Mouse (Mus musculus) T-helper 1 cell (primary cell): Measurements from ENCODE around the gene Col6a3.

Experiments
- in situ Hi-C: fragments of 300-600 bp; cut with MboI, MseI; formaldehyde crosslinking; loops from one replicate; pipeline ENCODE4 v1.15.1; 2025; ENCODE audit warnings: high pct_unique_total_duplicates

Gene Col6a3

DNA sequence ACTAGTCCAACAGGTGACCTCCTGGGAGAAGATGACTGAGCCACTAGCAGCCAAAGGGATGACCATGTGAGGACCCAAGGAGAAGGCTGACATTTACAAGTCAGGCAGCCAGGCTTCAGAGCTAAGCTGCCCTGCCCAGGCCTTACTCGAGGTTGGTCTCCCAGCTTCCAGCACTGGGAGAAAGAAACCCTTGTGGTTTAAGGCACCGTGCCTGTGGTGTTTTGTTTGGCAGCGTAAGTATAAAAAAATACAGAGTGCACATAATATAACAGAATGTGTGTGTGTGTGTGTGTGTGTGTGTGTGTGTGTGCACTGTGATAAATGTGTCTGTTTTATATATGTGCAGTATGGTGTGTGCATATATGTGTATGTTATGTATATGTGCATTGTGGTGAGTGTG is 43.3 kb downstream of the Col6a3 start:
- in situ Hi-C loops = no loop called here

DNA sequence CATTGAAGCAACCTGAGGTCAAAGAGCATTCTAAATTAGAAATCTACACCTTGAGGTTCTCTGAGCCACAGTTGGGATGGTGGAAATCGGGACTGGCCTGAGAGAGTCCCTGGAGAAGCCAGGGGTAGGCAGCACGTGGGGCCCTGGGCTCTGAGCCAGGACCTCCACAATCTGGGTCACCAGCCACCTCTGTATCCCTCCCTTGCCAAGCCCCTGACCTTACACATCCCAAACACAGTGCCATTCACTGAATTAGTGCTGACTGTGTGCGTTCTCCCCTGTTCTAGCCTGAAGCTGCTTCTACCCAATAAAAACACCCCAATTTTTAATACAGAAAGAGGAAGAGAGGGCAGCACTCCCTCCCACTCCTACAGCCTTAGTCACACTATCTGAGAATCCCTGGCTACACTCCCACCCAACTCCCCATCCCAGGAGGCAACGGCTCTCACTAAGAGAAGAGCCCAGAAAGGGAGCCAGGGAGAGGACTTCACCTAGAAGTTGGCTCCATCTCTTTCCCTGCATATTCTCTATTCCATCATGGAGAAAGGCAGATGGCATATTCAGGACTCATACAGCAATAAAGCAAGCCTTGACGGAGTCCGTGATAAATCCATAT is 46.4 kb downstream of the Col6a3 start:
- in situ Hi-C loops = no loop called here

DNA sequence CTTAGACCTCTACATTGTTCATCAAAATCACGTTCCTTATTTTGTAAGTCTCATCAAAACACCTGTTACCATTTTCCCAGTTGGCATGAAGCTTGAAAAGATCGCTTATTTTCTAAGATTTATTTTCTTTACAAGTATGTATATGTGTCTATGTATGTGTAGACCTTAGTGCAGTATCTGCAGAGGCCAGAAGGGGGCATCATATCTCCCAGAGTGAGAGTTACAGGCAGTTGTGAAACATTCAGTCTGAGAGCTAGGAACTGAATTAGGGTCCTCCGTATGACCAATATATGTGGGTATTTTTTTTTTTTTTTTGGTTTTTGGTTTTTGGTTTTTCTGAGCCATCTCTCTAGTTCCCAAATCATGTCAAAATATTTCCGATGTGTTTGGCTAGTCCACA is 50.4 kb downstream of the Col6a3 start:
- in situ Hi-C loops = no loop called here

DNA sequence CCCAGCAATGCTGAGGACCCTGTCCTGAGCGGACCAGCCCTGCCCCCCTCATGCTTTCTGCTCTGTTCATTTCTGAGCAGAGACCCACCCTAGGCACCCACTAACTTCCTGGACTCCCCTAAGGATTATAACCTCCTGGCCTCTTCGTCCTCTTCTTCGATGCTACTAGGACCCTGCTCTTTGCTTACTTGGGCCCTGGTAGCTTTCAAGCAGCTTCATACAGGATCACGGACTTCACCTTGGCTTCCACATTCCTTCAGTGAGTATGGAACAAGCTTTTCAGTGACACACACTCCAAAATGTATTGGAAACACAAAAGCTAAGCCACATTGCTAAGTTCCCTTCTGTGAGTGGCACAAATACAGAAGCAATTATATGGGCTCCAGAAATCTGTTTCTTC is 52.8 kb downstream of the Col6a3 start:
- in situ Hi-C loops = no loop called here

DNA sequence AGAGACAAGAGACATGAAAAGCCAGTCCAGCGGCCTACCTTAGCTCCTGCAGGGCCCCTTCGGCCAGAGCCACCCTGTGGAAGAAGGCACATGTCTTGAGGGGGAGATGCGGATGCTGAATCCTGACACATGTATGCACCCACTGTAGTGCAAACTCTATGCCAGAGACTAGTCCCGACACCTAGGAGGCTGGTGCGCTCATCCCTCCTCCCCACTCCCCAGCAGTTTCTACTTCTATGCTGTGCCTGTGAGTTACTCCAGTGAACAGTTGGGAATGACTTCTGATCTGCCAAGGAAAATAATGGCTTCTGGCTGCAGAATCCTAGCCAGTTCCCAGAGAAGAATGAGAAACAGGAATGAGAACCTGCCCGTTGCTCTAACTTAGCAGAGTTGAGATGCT is 54.3 kb downstream of the Col6a3 start:
- in situ Hi-C loops = no loop called here

DNA sequence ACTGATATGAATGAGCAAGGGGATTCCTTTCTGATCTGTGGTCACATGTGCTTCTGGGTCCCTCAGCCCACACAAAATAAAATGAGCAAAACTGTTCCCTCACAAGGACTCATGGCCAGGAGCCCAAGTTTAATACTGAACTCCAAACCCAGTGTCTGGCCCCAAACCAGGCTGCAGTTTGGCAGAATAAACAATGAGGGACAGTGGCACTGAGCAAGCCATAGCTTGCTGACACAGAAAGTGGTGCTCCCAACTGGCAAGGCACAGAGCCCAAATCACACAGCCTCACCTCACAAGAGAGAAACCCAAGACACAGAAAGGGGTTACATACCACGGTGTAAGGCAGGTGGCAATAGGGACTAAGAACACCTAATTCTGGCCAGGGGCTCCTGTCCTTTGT is 63.3 kb downstream of the Col6a3 start:
- in situ Hi-C loops = no loop called here

DNA sequence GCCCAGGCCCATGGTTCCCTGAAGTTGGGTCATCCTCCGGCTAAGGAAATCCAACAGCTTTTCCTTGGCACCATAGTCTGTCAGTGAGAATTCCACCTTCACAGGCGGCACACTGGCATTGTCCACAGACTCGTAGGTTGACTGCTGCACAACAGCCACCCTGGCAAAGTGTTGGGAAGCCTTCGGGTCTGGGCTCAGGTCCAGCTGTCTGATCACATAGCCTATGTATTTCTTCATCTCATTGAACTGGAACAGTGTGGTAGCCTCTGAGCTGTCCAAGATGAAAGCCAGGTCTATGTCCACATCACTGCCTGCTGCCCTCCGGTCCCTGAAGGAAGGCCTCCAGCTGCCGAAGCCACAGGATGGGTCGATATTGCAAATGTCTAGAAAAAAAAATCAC is 64.7 kb downstream of the Col6a3 start:
- in situ Hi-C loops = no loop called here

DNA sequence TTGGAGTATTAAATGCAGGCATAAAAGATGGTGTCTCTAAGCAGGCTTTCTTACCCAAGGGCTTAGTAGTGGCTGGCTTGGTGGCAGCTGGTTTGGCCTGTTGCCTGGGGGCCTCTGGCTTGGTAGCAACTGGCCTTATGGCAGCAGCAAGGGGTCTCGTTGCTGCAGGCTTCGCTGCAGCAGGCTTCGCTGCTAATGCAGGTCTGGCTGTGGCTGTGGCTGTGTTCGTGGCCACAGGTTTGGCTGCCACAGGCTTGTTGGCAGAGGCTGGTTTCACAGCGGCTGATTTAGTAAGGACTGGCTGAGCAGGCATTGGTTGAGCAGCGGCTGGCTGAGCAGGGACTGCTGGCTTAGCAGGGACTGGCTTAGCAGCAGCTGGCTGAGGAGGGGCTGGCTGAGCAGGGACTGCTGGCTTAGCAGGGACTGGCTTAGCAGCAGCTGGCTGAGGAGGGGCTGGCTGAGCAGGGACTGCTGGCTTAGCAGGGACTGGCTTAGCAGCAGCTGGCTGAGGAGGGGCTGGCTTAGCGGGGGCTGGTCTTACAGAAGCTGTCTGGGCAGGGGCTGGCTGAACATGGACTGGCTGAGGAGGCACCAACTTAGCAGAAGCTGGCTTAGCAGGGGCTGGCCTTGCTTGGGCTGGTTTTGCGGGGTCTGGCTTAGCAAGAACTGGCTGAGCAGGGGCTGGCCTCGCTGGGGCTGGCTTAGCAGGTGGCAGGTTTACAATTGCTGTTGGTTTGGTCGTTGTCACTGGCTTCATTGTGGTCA is 68.1 kb downstream of the Col6a3 start:
- in situ Hi-C loops = no loop called here

DNA sequence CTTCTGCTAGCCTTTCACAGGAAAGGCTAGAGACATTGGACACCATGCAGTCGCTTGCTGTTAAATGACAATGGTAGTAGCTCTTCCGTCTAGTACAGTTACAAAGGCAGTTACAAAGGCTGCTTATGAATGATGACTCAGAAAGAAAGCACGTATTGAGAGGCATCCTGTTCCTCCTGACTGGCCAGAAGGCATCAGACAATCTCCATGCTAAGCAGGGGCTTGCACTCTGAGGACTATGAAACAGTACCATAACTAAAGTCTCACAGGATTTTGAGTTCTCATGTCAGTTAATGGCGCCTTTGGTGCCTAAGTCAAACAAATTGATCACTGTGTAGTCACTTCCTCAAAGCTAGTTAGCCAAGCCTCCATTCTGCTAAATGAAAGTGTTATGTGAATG is 72.6 kb downstream of the Col6a3 start:
- in situ Hi-C loops = no loop called here

DNA sequence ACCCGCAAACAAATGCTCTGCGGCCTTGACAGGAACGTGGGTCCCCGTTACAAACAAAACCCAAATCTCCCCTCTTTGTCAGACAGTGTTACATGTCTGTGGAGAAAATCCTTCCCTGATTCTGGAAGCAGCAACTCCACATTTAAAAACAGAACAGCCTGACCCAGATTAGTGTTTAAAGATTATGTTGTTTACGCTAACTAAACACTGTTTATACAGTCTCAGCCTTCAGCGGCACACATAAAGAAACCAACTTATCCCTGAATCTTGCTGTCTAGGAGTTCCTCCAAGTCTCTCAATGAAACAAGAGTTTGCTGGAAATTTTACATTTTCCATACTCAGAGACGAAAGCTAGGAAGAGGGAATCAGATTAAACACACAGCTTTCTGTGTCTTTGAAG is 73.7 kb downstream of the Col6a3 start:
- in situ Hi-C loops = no loop called here

DNA sequence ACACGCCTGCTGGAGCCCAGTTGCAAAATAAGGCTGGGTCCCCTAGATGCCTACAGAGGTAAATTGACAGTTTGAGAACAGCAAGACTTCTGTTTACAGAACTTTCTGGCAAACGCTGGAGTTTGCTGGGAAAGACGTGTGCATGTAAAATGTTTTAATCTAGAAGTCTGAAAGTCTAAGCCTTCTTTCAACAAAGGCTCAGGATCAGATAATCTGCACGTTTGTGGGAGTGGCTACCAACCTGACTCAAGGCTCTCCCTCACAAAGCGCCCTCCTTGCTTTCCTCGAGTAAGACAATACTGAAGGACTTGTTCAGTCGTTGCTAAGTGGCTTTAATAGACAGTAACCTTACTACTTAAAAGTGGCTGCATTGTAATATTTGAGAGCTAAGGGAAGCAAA is 74.5 kb downstream of the Col6a3 start:
- in situ Hi-C loops = no loop called here

DNA sequence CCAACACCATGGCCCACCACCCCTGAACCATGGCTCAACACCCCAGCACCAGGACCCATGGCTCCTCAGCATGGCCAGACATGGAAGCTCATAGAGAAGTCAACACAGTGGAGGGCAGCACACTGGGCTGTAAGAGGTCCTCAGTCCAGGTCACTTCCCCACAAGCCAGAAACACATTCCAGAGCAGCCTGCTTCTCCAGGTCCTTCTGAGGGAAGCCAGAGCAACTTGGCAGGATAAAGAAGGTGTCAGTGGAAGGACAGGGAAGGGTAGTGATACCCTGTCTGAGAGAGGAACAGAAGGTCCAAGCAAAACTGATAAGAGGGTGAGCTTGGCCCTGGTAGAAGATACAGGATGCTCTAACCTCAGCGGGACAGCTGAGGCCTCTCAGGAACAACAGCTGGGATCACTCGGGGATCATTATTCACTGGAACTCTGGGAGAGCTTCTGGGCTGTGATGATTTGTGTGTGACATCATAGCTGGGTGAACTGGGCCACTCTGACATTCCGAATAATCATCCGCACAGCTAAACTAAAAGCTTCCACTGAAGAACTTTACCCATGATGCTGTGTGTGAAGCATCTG is 85.6 kb downstream of the Col6a3 start:
- in situ Hi-C loops = no loop called here

DNA sequence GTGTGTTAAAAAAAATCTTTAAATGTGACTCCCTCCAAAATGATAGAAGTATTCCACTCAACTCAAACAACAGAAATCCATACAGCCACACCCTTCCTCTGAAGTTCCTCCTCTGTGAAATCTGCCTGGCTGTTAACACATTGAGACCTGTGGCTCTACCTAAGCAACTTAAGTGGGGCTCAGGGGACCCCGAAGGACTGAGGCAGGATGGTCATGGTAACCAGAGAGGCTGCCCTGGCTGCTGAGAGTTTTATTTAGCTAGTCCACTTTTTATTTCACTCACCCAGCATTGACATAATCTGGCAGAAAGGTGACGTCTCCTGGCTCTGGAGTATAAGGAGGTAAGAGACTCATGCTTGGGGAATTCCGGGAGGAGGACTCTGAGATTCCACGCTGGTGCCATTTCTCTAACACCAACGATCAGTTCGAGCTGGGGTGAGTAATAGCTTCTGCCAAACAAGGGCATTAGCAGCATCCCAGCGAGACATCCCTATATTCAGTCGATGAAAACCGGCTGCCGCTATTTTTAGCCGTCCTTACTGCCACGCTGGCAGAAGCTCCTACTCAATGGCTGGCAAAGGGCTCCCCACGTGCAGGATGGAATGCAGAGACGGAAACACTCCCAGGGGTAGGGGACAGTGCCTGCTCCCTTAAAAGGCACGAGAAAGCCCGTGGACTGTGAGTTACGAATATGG is 89.8 kb downstream of the Col6a3 start:
- in situ Hi-C loops = no loop called here

DNA sequence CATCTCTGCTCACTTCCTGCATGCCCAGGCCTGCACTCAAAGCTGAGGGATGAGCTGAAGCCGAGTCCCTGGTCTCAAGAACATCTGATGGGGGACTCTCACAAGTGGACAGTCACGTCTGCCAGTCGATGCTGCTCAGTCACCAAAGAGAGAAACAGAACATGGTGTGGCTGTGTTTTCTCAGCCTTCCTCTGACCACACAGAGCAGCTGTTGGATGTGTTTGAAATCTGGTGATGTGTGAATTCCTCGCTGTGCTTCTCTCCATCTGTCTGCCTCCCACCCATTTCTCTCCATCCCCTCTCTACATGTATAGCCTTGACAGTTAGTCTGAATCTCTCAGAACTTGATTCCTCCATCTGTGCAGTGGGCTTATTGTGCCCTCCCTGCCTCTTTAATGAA is 92.5 kb downstream of the Col6a3 start:
- in situ Hi-C loops = no loop called here

DNA sequence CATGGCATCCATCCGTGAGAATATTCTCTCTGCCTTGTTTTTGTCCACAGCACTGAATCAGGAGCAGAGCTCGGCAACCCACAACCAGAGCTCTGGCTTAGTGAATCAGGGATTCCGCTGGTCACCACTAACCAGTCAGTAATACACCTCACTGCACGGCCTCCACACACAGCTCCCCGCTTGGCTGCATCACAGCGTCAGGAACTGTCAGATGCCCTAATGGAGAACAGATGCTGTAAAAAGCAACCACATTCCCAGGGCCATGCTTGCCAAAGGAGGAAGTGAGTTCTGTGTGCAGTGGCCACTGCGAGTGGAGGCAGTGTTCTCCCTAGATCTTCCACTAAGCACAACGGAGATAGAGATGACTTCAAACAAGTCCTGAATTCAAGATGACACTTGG is 93.6 kb downstream of the Col6a3 start:
- in situ Hi-C loops = no loop called here

DNA sequence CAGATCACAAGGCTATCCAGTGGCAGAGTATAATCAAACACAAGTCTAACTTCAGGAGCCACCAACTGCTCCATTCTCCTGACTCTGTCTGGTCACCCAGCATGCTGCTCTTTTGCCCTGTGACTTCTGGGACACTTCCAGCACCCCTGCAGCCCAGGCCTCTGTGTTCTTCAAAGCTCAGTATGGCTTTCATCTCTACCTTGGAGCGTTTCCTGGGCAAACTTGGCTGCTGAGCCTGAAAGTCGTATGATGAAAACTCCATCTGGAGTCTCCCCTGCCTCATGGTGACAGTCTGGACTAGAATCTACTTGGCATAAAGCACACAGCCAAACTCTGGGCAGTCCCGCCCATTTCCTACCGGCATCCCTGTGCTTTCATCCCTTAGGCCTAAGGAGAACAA is 95.2 kb downstream of the Col6a3 start:
- in situ Hi-C loops = no loop called here

DNA sequence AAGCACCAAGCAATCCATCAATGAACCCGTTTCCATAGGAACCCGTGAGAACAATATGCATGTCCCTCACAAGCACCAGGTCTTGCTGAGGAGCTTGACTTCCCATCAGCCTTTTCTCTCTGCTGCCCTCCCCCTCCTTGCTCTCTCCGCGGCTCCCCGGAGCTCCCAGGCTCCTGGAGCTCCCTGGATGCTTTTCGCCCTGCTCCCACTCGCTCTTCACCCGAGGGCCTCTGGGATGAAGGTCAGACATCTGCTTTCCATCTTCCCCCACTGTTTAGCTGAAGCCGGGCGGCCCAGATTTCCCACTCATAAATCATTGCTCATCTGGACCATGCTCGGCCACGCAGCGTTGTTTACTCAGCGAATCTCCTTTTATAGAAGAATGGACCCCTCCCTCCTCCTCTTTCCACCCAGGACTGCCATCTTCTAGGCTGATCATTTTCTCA is 99.8 kb downstream of the Col6a3 start:
- in situ Hi-C loops = no loop called here

DNA sequence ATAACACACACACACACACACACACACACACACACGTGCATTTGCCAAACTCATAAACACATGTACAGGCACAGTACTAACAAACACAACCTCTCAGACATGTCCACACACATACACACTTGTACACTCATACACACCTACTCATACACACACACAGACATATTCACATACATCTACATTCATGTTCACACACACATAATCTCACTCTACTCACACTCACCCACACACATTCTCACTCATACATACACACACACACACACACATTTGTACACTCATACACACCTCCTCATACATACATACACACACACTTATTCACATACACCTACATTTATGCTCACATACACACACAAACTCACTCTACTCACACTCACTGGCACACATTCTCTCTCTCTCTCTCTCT is 100.3 kb downstream of the Col6a3 start:
- in situ Hi-C loops = no loop called here

DNA sequence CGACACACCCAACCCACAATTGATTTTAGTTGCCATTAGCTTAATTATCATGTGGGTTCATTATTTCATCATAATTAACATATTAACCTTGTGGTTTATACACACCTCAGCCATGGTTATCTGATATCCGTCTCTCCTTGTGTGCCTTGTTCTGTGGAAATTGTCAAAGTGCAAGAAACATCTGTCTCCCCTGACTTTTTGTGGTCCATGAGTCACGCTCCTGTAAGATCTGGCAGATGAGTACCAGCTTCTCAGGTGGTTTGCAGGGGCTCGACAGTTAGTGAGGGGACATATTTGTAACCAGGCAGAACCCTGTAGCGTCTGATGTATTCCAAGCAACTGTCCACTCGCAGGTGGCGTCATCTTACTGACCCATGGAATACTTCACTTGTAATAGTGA is 101.1 kb downstream of the Col6a3 start:
- in situ Hi-C loops = no loop called here

DNA sequence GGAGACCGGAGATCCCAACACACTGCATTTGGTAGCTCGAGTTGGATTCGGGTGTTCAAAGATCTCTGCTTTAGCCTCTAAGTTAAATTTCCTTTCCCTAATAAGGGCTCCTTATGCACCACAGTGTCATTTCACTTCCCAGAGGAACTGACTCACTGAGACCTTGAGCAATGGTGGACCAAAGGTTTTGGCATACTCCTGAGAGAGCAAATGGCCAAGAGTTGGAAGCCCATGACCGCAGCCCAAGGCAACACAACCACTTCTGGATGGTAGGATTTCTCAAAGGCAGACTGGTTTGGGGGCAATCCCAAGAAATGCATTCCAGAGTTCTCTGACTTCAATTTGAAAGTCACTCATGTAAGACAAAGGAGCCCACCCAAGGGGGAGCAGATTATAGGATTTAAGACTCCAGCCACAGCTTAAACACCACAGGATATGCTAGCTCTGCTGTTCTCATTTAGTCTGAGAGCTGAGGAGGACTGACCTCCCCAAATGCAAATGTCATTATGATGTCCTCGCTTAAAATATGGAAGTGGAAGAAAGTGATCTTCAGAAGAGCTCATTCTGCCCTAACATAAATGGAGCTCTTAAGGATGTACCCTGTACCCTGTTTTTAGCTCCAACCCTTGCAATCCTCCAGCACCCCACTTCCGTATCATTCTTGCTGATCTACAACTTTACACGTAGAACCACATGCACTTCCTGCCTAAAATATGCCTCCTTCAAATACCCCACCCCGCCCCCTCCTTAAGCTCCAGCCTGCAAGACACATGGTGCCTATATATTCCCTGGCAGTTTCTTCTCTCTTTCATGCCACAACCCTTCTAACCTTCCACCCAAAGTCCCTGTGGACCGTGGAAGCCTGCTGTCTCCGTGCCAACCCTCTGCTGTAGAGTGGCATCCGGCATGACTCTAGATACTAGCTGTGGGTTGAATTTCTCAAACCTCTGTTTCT is 103.3 kb downstream of the Col6a3 start:
- in situ Hi-C loops = no loop called here

DNA sequence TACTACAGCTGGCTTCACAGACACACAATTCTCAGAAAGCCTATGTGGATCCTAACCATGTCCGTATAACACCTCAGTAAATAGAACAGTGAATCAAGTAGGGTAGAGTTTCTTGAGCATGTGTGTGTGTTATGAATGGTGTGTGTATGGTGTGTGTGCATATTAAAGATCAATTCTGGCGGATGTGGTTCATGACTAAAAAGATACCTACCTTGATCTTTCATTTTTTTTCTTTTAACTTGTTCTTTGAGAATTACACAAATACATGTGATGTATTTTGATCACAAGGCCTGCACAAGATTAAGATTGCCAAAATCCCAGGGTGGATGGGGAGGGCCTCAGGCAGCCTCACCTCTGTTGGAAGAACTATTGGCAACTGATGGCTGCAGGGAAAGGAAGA is 104.9 kb downstream of the Col6a3 start:
- in situ Hi-C loops = no loop called here

DNA sequence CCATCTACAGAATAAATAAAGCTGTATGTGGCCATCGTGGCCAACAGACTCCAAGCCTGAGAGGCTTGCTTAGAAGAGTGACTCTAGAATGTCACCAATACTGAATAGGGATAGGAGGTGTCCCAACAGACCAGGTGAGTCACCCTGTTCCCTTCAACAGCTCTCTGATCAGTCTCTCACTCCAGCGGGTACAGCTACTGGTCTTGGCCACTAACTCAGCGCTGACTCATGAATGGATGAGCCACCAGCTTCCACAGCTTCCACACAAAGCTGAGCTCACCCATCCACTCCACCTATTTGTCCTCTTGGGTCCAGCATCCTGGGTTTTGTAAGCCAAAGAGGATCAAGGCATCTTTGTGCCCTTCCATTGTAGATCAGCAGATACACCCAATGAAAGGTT is 114.3 kb downstream of the Col6a3 start:
- in situ Hi-C loops = no loop called here
